Mouse (Mus musculus): ENCODE measurements around the gene Bnip3. TPM values are rescaled to one million over a fixed set of nuclear protein-coding genes. Genes with fewer than 3 reads are reported as not detected.

Gene Bnip3
- polyA plus RNA-seq, 1 experiment from 2014 or later: 179 TPM

GRCm38 (mm10) chr7:138913616-138914015 lies 4.3 kb upstream of the Bnip3 start:
- ATAC-seq (replicated peaks; ENCODE audit: low FRiP score, low TSS enrichment, low read depth) (no peak), DNase-seq (ENCODE audit: low spot score) (no peak)
- no peaks in the 10 kb centered on the region for H3K36me3 ChIP-seq (ENCODE audit: control insufficient read depth, insufficient read depth, low read length)
- H3K4me2 ChIP-seq (ENCODE audit: low read length): no peak overlapping the region
- no peaks in the 10 kb centered on the region for H3K9me3 ChIP-seq (ENCODE audit: control insufficient read depth, low read length)
- H3K27ac ChIP-seq (ENCODE audit: low read depth): no peak overlapping the region
- H3K27me3 ChIP-seq (replicated peaks; ENCODE audit: control insufficient read depth, insufficient read depth, low read length): no peaks in the 10 kb centered on the region
- peaks cover 10% of the 10 kb centered on the region; the same call in 1 of the 2 replicates for H3K4me1 ChIP-seq (replicated peaks; ENCODE audit: control insufficient read depth, insufficient read depth, low read length)
- no peak overlapping the region for H3K4me3 ChIP-seq (ENCODE audit: low read depth, low read length)
- H3K9ac ChIP-seq (ENCODE audit: low read length): no peak overlapping the region
- 75% methylated on average over 3 of the region's 3 CpGs for WGBS

- Histone ChIP-seq H3K4me3 (ENCODE audit: low read depth, low read length) (peak overlapping the region; percentile 85), H3K4me2 (ENCODE audit: low read length) (peak overlapping the region; percentile 53), H3K27ac (ENCODE audit: low read depth) (peak overlapping the region; percentile 57; the same call in 1 of the 2 replicates), H3K9me3 (ENCODE audit: control insufficient read depth, low read length) (no peaks in the 10 kb centered on the region), H3K36me3 (ENCODE audit: control insufficient read depth, insufficient read depth, low read length) (no peaks in the 10 kb centered on the region), H3K4me1 (replicated peaks; ENCODE audit: control insufficient read depth, insufficient read depth, low read length) (peaks cover 31% of the 10 kb centered on the region), H3K27me3 (replicated peaks; ENCODE audit: control insufficient read depth, insufficient read depth, low read length) (no peaks in the 10 kb centered on the region), H3K9ac (ENCODE audit: low read length) (peak overlapping the region; percentile 8; the same call in 1 of the 2 replicates)
- 21% methylated on average over 7 of the region's 7 CpGs for WGBS
- DNase-seq (ENCODE audit: low spot score) (no peak), ATAC-seq (replicated peaks; ENCODE audit: low FRiP score, low TSS enrichment, low read depth) (no peak)
Observed at GRCm38 (mm10) chr7:138910193-138910562, 859 bp upstream of the Bnip3 start.

GRCm38 (mm10) chr7:138908768-138909276 lies 497 bp downstream of the Bnip3 start:
- DNase-seq (ENCODE audit: low spot score) (no peak), ATAC-seq (replicated peaks; ENCODE audit: low FRiP score, low TSS enrichment, low read depth) (no peak)
- Histone ChIP-seq H3K4me1 (replicated peaks; ENCODE audit: control insufficient read depth, insufficient read depth, low read length) (peaks cover 34% of the 10 kb centered on the region), H3K27me3 (replicated peaks; ENCODE audit: control insufficient read depth, insufficient read depth, low read length) (no peaks in the 10 kb centered on the region), H3K36me3 (ENCODE audit: control insufficient read depth, insufficient read depth, low read length) (no peaks in the 10 kb centered on the region), H3K9me3 (ENCODE audit: control insufficient read depth, low read length) (no peaks in the 10 kb centered on the region), H3K27ac (ENCODE audit: low read depth) (peak overlapping the region; percentile 57), H3K9ac (ENCODE audit: low read length) (peak overlapping the region; percentile 79), H3K4me2 (ENCODE audit: low read length) (peak overlapping the region; percentile 53), H3K4me3 (ENCODE audit: low read depth, low read length) (peak overlapping the region; percentile 85)
- WGBS: 7% methylated on average over 10 of the region's 10 CpGs

GRCm38 (mm10) chr7:138907976-138908375 lies 1.3 kb downstream of the Bnip3 start:
- 65% methylated on average over 5 of the region's 5 CpGs for WGBS
- H3K27ac ChIP-seq (ENCODE audit: low read depth): 0 out of 2 replicates have a peak overlapping the region, but pooled peaks have one; percentile 57
- H3K4me2 ChIP-seq (ENCODE audit: low read length): peak overlapping the region; percentile 53
- H3K27me3 ChIP-seq (replicated peaks; ENCODE audit: control insufficient read depth, insufficient read depth, low read length): no peaks in the 10 kb centered on the region
- no peaks in the 10 kb centered on the region for H3K36me3 ChIP-seq (ENCODE audit: control insufficient read depth, insufficient read depth, low read length)
- H3K9ac ChIP-seq (ENCODE audit: low read length): peak overlapping the region; percentile 79
- DNase-seq (ENCODE audit: low spot score) (no peak), ATAC-seq (replicated peaks; ENCODE audit: low FRiP score, low TSS enrichment, low read depth) (no peak)
- H3K4me3 ChIP-seq (ENCODE audit: low read depth, low read length): peak overlapping the region; percentile 85
- H3K4me1 ChIP-seq (replicated peaks; ENCODE audit: control insufficient read depth, insufficient read depth, low read length): peaks cover 36% of the 10 kb centered on the region
- H3K9me3 ChIP-seq (ENCODE audit: control insufficient read depth, low read length): no peaks in the 10 kb centered on the region

- no peaks in the 10 kb centered on the region for H3K36me3 ChIP-seq (ENCODE audit: control insufficient read depth, insufficient read depth, low read length)
- peaks cover 36% of the 10 kb centered on the region for H3K4me1 ChIP-seq (replicated peaks; ENCODE audit: control insufficient read depth, insufficient read depth, low read length)
- H3K9me3 ChIP-seq (ENCODE audit: control insufficient read depth, low read length): no peaks in the 10 kb centered on the region
- ATAC-seq (replicated peaks; ENCODE audit: low FRiP score, low TSS enrichment, low read depth) (0 out of 2 replicates have a peak, but pooled peaks have one; percentile 26), DNase-seq (ENCODE audit: low spot score) (peak; percentile 69)
- 7% methylated on average over 7 of the region's 7 CpGs for WGBS
- H3K4me2 ChIP-seq (ENCODE audit: low read length): peak overlapping the region; percentile 53
- peak overlapping the region; percentile 29; the same call in 1 of the 2 replicates for H3K9ac ChIP-seq (ENCODE audit: low read length)
- no peaks in the 10 kb centered on the region for H3K27me3 ChIP-seq (replicated peaks; ENCODE audit: control insufficient read depth, insufficient read depth, low read length)
- H3K4me3 ChIP-seq (ENCODE audit: low read depth, low read length): peak overlapping the region; percentile 85
- peak overlapping the region; percentile 64 for H3K27ac ChIP-seq (ENCODE audit: low read depth)
Observed at GRCm38 (mm10) chr7:138907043-138907442, 2.3 kb downstream of the Bnip3 start.

GRCm38 (mm10) chr7:138906441-138906840 lies 2.9 kb downstream of the Bnip3 start:
- H3K9me3 ChIP-seq (ENCODE audit: control insufficient read depth, low read length): no peaks in the 10 kb centered on the region
- DNase-seq (ENCODE audit: low spot score) (no peak), ATAC-seq (replicated peaks; ENCODE audit: low FRiP score, low TSS enrichment, low read depth) (no peak)
- peak overlapping the region; percentile 53 for H3K4me2 ChIP-seq (ENCODE audit: low read length)
- H3K27me3 ChIP-seq (replicated peaks; ENCODE audit: control insufficient read depth, insufficient read depth, low read length): no peaks in the 10 kb centered on the region
- H3K4me1 ChIP-seq (replicated peaks; ENCODE audit: control insufficient read depth, insufficient read depth, low read length): peaks cover 36% of the 10 kb centered on the region
- H3K4me3 ChIP-seq (ENCODE audit: low read depth, low read length): peak overlapping the region; percentile 85; the same call in 1 of the 2 replicates
- H3K36me3 ChIP-seq (ENCODE audit: control insufficient read depth, insufficient read depth, low read length): no peaks in the 10 kb centered on the region
- H3K27ac ChIP-seq (ENCODE audit: low read depth): no peak overlapping the region
- WGBS: 71% methylated on average over 1 of the region's 1 CpGs
- H3K9ac ChIP-seq (ENCODE audit: low read length): peak overlapping the region; percentile 5; the same call in 1 of the 2 replicates

GRCm38 (mm10) chr7:138903886-138904435 lies 5.4 kb downstream of the Bnip3 start:
- no peak overlapping the region for H3K9ac ChIP-seq (ENCODE audit: low read length)
- no peak overlapping the region for H3K4me2 ChIP-seq (ENCODE audit: low read length)
- H3K27me3 ChIP-seq (replicated peaks; ENCODE audit: control insufficient read depth, insufficient read depth, low read length): no peaks in the 10 kb centered on the region
- peaks cover 26% of the 10 kb centered on the region for H3K4me1 ChIP-seq (replicated peaks; ENCODE audit: control insufficient read depth, insufficient read depth, low read length)
- H3K36me3 ChIP-seq (ENCODE audit: control insufficient read depth, insufficient read depth, low read length): no peaks in the 10 kb centered on the region
- H3K4me3 ChIP-seq (ENCODE audit: low read depth, low read length): no peak overlapping the region
- WGBS: 44% methylated on average over 7 of the region's 7 CpGs
- DNase-seq (ENCODE audit: low spot score) (no peak), ATAC-seq (replicated peaks; ENCODE audit: low FRiP score, low TSS enrichment, low read depth) (no peak)
- H3K27ac ChIP-seq (ENCODE audit: low read depth): no peak overlapping the region
- no peaks in the 10 kb centered on the region for H3K9me3 ChIP-seq (ENCODE audit: control insufficient read depth, low read length)

GRCm38 (mm10) chr7:138898743-138899142 lies 10.6 kb downstream of the Bnip3 start:
- Histone ChIP-seq H3K4me3 (ENCODE audit: low read depth, low read length) (no peak overlapping the region), H3K4me2 (ENCODE audit: low read length) (no peak overlapping the region), H3K4me1 (replicated peaks; ENCODE audit: control insufficient read depth, insufficient read depth, low read length) (peaks cover 2% of the 10 kb centered on the region; the same call in 1 of the 2 replicates), H3K27ac (ENCODE audit: low read depth) (no peak overlapping the region), H3K27me3 (replicated peaks; ENCODE audit: control insufficient read depth, insufficient read depth, low read length) (no peaks in the 10 kb centered on the region), H3K9ac (ENCODE audit: low read length) (no peak overlapping the region), H3K9me3 (ENCODE audit: control insufficient read depth, low read length) (no peaks in the 10 kb centered on the region), H3K36me3 (ENCODE audit: control insufficient read depth, insufficient read depth, low read length) (peaks cover 32% of the 10 kb centered on the region)
- ATAC-seq (replicated peaks; ENCODE audit: low FRiP score, low TSS enrichment, low read depth) (no peak), DNase-seq (ENCODE audit: low spot score) (no peak)
- 84% methylated on average over 4 of the region's 4 CpGs for WGBS

GRCm38 (mm10) chr7:138898122-138898521 lies 11.2 kb downstream of the Bnip3 start:
- Histone ChIP-seq H3K27ac (ENCODE audit: low read depth) (no peak overlapping the region), H3K4me2 (ENCODE audit: low read length) (no peak overlapping the region), H3K4me3 (ENCODE audit: low read depth, low read length) (no peak overlapping the region), H3K9ac (ENCODE audit: low read length) (no peak overlapping the region), H3K4me1 (replicated peaks; ENCODE audit: control insufficient read depth, insufficient read depth, low read length) (no peaks in the 10 kb centered on the region), H3K9me3 (ENCODE audit: control insufficient read depth, low read length) (no peaks in the 10 kb centered on the region), H3K27me3 (replicated peaks; ENCODE audit: control insufficient read depth, insufficient read depth, low read length) (no peaks in the 10 kb centered on the region), H3K36me3 (ENCODE audit: control insufficient read depth, insufficient read depth, low read length) (peaks cover 35% of the 10 kb centered on the region)
- no peak for DNase-seq (ENCODE audit: low spot score)
- WGBS: 48% methylated on average over 2 of the region's 2 CpGs
- no peak for ATAC-seq (replicated peaks; ENCODE audit: low FRiP score, low TSS enrichment, low read depth)

Measured in intestine, embryonic 14.5 days (tissue).